Mouse (Mus musculus) small intestine, adult 2 months (tissue): ENCODE measurements around the gene Cdc42ep1.

ENCODE experiments used
- CTCF ChIP-seq: fragments of 200-500 bp; IDR thresholded peaks from 2 replicates; pipeline ENCODE4 v1.5.1; 2012; ENCODE audit warnings: low read depth, mild to moderate bottlenecking, control low read depth, inconsistent platforms, low read length, moderate library complexity, mixed read lengths; ENCODE audit not compliant: insufficient replicate concordance, insufficient read length; ENCODE audit errors: extremely low read depth
- POLR2A ChIP-seq: fragments of 200-500 bp; IDR thresholded peaks from 2 replicates; pipeline ENCODE4 v1.6.1; 2012; ENCODE audit warnings: low read depth, mild to moderate bottlenecking, control low read depth, inconsistent platforms, low read length, moderate library complexity

- TF ChIP-seq POLR2A (no peak), CTCF (no peak)
Observed at GRCm38 (mm10) chr15:78875537-78875936, 33.1 kb downstream of the Cdc42ep1 start.
